Mouse (Mus musculus) frontal cortex, postnatal 10 days (tissue): ENCODE data around the gene Cdc42bpb.

ENCODE experiments used
- DNase-seq, 2 experiments: peaks; one replicate each; pipeline ENCODE4 v3.0.0; 2022; ENCODE audit warnings: low spot score in 2 of 2, mixed read lengths in 1 of 2

The Cdc42bpb gene

DNA sequence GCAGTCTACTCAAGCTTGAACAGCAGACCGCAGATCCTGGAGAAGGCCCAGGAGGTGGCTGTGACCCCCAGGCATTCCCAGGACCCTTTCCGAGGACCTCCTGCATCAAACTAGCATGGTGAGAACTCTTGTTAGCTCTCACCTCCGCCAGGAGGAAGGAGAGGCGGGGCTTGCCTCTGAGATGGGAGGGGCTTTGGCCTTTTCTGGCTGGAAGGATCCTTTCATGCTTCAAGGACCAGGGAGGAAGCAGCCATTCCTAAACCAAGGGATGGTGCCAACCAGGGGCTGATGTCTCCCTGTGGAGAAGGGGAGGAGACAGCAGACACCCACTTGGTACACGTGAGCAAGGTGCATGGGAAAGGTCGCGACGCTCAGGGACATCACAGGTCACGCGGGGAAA, 93.0 kb downstream of the Cdc42bpb start:
- no peak for DNase-seq

DNA sequence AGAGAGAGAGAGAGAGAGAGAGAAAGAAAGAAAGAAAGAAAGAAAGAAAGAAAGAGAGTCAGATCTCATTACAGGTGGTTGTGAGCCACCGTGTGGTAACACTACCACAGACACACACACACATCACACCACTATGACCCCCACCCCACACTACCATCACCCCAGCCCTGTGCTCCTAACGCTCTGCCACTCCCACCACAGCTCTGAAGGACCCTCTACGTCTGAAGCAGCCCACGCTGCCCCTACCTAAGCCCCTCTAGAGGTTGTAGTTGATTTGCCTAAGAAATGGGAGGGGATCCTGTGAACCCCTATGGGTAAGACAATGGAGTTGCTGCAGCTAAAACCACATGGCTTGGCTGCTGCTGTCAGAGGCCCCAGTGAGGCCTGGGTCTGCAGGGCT, 93.9 kb downstream of the Cdc42bpb start:
- DNase-seq, result no peak

DNA sequence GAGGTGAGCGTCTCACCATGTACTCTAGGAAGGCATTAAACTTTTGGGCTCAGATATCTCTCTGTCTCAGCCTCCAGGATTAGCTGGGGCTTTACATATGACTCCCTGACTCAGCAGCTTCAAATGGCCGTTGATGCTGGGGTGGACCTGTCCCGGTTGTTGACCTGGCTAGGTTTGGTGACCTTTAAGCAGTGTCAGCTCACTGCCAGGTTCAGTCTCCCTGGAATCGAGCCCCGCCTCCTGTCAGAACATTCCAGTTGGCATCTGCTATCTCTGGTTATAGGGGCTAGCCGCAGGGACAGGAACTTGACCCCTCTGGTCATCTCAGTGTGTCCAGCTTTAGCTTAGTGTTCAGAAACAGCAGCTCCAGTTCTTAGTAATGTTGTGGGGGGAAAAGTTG, 101.1 kb downstream of the Cdc42bpb start:
- no peak for DNase-seq

DNA sequence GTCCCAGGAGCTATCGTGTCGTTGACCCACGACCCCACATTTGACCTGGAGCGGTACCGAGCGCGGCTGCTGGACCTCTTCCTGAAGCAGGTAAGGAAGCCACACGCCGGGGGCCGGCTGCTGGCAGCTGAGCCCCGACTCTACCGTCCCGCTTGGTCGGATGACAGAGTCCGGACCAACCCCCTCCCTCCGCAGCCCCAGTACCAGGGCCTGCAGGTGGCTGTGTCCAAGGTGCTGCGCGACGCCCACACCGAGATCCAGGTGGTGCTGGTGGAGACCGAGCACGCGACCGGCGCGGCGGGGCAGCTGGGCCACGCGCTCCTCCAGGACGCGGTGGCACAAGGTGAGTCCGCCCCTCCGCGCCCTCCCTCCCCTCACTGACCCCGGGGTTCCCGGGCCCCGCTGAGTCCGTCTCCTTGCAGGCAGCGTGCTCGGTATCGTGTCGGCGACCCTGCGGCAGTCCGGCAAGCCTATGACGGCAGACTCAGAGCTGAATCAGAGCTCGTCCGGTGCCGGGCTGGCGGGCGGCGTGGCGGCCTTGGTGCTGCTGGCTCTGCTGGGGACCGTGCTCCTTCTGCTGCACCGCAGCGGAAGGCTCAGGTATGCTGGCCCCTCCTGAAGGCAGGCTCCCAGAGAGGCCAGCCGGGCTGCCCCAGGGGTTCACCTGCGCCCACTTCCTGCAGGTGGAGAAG, 102.2 kb downstream of the Cdc42bpb start:
- DNase-seq, result no peak

DNA sequence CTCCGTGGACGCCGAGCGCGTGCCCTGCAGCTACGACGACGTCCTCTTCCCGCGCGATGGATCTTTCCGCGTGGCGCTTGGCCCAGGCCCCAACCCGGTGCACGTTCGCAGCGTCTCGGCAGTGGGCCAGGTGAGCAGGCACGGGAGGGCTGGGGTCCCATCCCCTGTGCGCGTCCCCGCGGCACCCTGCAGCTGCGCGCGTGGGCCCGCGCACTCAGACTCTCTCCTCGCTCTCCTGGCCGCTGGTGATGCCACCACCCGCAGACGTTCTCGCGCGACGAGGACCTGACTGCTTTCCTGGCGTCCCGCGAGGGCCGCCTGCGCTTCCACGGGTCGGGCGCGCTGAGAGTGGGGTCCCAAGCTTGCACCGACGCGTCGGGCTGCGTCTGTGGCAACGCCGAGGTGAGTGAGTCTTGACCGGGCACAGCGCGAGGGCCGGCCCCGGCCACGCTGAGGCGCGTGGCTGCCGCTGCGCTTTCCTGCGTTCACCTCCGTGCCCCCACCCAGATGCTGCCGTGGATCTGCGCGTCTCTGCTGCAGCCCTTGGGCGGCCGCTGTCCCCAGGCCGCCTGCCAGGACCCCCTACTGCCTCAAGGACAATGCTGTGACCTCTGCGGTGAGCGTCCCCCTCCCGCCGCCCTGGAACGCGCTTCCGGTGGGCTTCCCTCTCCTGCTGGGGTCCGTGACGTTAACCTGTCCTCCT, 102.9 kb downstream of the Cdc42bpb start:
- DNase-seq, result peak in 1 of 2 experiments; percentile 44

DNA sequence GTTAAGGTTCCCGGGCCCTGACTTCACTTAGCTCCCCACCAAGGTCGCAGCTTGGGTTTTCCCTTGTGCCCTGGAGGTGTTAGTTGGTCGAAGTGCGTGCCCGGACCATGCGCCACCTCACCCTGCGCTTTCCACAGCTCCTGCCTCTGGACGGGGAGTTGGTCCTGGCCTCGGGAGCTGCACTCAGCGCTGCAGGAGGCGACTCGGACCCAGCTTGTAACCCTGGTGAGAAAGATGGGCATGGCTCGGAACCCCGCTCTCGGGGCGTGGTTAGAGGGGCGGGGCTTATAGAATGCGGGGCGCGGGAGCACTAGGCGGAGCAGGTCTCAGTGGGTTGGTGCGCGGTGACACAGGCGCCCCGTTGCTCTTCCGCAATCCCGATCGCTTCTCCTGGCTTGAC, 103.5 kb downstream of the Cdc42bpb start:
- DNase-seq, result no peak

DNA sequence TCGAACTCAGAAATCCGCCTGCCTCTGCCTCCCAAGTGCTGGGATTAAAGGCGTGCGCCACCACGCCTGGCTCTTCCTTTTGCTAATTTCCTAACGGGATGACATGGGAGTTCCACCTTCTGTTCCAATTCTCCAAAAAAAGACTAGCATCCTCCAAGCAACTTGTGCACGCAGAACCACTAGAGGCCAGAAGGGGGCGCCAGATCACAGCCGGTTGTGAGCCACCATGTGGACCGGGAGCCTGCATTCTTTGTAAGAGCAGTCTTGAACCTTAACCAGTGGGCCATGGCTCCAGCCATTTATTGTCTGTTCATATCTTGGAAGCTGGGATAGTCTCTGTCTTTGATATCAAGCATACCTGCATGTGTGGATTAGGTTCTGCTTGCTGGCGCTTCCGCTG, 105.1 kb downstream of the Cdc42bpb start:
- DNase-seq, result peak; percentile 75 to 81

DNA sequence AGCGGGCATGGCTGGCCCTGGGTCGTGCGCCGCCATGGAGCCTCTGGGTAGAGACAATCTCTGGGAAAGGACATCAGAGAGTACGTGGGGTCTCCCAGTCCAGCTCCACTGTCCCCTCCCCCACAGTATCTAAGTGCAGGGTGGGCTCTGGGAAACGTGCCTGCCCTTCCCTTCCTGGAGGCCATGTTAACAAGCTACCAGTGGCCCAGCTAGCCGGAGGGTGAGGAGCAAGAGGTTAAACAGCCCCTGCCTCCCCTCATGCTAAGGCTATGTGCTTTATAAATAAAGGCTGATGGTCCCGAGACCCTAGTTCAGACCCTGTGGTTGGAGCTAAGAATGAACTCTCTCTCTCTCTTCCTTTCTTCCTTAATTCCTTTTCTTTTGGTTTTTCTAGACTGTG, 105.6 kb downstream of the Cdc42bpb start:
- no peak for DNase-seq

DNA sequence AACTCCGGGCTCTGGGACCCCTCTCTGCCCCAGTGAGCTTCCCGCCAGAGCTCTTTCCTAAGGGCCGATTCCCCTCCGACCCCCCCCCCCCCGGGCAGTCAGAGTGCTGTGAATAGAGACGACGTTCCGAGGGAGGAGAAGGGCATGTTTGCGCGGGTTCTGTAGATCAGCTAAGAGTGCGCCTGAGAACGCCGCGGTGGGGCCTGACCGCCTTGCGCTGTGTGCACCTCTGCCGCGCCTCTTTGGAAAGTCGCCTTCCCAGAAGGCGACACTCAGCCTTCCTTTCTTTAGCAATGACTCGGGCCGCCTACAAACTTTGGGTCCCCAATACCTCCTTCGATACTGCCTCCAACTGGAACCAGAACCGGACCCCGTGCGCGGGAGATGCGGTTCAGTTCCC, 106.1 kb downstream of the Cdc42bpb start:
- DNase-seq, result no peak

DNA sequence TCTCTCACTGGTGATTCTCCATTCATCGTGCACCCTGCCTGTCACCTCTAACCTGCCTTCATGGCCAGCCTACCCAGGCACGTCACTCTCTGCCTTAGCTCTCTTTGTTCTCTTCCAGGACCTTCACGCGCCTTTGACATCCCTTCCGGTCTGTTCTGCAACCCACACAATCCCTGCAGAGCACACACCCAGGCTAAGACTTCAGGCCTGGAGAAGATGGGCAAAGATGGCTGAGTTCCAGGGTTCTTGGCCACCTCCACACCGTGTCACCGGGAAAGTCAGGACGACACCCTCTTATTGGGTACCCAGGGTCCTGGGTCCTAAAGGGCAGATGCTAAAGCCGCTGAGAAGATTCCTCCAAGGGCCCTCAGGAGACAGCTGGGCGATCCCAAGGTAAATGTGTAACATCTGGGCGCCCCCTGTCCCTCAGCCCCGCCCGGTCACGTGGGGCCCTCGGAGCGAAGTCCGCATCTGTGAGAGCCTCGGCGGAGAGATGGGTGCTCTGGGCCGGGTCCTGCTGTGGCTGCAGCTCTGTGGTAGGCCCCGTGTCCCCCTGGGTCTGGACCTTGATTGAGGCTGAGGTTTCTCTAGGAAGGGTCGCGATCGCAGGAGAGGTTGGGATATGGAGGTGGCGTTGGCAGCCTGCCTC, 106.8 kb downstream of the Cdc42bpb start, which contains the start of gene Amn:
Gene Amn, plus strand, starts transcription at position 467 of the 649 bp plus-strand sequence.
- no peak for DNase-seq

DNA sequence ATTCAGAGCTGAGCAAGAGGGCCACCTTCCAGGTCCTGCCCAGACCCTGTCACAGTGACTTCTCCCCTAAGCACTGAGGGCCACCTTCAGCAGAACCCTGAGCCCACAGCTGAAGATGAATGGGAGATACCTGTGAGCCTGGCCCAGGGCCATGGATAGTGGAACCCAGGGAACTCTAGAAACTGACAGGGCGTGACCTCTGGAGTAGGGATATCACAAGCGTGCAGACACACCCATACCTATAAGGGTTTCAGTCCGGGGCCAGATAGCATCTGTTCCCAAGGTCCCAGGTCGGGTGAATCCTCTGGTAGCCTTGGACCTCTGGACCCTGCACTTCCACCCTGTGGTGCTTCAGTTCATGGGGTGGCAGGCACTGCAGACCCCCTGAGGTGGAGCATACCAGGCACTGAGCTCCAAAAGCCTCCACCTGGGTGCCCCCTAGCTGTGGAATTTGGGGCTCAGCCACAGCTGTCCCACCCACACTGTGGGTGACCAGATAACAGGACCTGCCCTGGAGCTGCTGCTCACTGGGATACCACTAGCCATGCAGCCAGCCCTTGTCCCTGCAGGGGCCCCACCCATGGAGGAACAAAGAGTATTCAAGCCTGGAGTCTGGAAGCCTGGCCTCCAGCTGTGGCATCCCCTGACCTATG, 109.7 kb downstream of the Cdc42bpb start:
- DNase-seq, result no peak

DNA sequence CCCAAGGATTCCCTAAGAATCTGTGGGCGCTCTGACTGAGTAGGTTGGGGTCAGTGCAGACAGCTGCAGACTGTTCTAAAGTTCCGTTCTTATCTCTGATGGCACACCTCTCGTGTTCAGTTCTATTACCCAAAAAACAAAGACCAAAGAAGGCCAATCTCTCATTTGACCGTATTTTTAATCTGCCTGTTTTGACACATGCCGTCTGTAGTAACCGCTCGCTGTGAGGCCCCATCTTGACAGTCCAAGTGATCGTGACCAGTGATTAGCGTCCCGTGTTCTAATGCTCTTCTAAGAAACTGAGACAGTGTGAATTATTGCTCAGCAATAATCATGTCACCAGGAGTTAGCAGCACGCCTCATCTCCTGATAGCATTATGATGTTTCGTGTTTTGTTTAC, 110.9 kb downstream of the Cdc42bpb start:
- no peak for DNase-seq

DNA sequence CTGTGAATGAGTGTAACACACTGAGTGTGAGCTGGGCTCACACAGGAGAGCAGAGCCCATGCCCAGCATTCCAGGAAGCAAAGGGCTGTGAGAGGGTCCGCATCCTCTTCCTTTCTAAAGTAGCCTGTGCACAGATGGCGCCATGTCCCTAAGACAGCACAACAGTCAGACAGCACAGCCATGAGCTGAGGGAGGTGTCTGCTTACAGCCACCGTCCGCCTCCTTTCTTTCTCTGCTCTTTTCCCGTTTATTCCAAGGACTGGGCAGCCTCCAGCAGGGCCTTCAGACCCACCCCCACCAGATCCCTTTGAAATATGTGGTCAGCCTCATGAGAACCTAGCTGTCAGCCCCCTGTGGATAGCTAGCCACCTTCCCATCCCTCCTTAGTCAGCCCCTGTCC, 112.3 kb downstream of the Cdc42bpb start:
- DNase-seq, result no peak

DNA sequence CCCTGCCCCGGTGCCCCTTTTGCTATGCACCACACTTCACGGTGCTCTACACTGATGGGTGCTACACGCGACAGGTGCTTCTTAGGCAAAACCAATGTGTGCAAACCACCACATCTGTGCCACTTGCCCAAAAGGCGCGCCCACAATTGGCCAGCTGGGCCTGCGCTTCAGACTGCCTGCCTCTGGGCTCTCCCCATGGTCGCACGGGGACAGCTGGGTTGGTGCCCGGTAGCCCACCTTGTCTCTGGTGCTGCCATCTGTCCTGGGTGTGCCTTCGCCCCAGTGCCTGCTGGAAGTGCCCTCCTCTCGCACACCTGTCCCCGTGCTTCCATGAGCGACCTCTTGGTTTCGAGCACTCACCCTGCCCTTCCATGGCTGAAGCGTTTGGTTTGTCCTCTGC, 113.9 kb downstream of the Cdc42bpb start:
- DNase-seq, result no peak

DNA sequence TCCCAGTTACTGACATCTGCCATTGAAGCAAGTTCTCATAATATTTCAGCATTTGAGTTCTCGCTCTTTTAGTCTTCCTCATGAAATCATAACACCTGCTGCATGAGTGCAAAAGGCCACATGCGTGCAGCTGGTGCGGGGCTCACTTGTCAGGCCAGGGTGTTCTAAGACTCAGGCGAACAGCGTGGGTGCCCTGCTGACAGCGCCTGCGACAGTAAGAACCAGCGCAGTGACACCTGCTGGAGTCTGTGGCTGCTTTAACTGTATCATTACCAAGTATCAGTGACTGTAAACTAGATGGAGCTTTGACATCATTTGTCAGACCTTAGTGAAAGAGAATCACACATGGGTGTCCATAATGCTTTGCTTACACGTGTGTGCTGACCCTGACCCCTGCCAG, 126.3 kb downstream of the Cdc42bpb start:
- no peak for DNase-seq

DNA sequence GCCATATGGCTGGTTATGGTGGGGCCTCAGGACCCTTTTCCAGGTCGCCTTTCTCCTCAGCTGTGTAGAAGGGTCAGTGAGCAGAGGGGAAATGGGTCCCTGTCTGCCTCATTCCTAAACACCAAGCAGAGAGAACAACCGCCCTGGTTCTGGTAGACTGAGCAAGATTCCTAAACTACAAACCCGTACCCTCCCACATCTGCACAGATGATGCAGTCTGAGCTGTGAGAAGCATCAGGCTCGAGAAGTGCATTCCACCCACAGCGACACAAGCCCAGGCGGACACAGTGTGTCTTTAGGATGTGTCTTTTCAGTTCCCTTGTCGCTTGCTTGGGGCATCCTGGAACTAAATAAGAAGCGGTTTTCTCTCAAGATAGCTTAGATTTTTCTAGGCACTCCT, 127.4 kb downstream of the Cdc42bpb start:
- DNase-seq, result no peak

DNA sequence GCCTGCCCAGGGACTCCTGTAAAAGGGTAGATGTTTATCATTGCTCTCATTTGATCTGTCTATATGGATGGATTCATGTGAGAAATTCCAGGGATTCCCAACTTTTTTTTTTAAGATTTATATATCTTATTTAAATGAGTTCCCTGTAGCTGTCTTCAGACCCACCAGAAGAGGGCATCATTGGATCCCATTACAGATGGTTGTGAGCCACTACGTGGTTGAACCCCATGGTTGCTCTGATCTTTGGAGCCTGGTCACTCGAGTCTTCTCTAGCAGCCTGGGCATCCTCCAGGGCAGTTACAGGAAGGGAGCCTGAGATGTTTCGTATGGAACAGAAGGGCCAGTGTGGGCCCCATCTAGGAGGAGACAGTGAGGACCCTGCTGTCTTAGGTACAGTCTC, 128.4 kb downstream of the Cdc42bpb start:
- no peak for DNase-seq

DNA sequence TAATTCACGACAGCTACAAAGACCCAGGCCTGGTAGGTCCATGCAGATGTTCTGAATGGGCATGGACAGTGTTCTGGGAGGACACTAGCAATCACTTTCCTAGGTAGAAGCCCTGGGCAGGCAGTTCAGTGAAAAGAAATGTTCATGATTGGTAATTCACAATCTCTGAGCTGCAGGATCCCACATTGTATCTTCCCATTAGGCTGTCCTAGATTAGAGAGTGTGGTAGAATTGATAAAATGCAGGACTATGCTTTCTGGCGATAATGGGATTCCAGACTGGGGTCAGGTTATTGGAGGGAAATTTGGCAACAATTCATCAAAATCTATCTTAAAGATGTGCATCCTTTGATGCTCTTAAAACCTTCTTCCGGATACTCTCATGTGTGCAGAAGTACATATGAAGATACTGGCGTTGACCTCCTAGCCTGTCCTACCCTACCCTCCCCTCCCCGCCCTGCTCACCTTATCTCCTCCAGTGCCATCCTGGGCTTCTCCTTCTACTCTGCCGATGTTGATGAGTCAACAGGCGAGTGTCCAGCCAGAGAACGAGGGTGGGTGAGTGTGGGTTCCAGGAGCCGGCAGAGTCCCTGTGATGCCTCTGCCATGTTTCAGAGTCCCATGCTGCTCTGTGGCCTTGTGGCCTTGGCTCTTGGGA, 130.6 kb downstream of the Cdc42bpb start:
- no peak for DNase-seq

DNA sequence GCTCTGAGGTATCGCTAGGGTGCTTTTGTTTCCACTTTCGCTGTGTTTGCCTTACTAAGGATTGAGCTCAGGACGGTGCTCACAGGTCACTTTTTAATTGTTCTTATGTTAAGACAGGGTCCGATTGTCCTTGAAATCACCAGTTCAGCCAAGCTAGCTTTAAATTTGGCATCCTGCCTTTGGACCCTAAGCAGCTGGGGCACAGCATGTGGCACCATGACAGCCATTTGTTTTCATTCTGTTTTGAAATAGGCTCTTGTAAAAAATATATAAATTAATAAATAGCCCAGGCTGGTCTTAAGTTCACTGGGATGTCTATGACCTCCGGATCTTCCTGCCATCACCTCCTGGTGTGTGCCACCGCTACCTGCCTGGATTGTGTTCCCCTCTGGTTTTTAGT, 132.4 kb downstream of the Cdc42bpb start:
- DNase-seq, result no peak

DNA sequence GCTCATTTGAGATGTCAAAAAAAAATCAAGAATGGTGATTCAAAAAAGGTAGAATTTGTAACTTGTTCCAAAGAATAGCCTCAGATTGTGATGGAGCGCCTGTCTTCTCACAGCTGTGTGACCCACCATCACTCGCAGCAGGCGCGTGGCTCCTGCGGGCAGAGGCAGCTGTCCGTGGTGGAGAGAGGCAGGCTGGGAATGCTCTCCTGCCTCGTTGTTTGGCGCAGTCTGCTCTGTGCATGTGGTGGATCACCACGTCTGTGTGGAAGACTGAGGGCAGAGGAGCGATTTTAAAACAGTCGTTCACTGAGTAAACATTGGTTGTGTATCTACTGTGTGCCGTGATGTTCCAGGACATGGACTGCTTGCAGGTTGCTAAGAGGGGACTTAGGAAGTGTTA, 133.8 kb downstream of the Cdc42bpb start:
- DNase-seq, result no peak
